Mouse (Mus musculus) erythroid progenitor cell, adult 5-6 weeks (primary cell): Measurements from ENCODE around the gene Snrpn. TPM values are rescaled to one million over a fixed set of nuclear protein-coding genes. Genes with fewer than 3 reads are reported as not detected.
"Not testable (repeated sequence)": the region's sequence is repeated elsewhere in the genome, so short reads cannot be mapped to it uniquely, and the experiment has no call there.

Experiments used
- ATAC-seq: replicated peaks from 2 replicates; pipeline ENCODE4 v1.8.0; 2016; ENCODE audit warnings: moderate number of reproducible peaks, mild to moderate bottlenecking, moderate TSS enrichment, inconsistent platforms; ENCODE audit not compliant: poor library complexity, low FRiP score, severe bottlenecking
- total RNA-seq, 2 experiments: library from RNA; stranded (forward) in 1 of 2; stranded (reverse) in 1 of 2; fragments of 150-400 nt in 1 of 2; fragments of 186-747, 209-891 nt in 1 of 2; gene quantifications; 2 replicates each; pipeline versions ENCODE4 v1.2.3 to v1.2.4; 2015 to 2017; ENCODE audit warnings: low replicate concordance in 2 of 2

The Snrpn gene
- total RNA-seq (2015; ENCODE audit: low replicate concordance) = not detected in 2 replicates
- total RNA-seq (2017; ENCODE audit: low replicate concordance) = not detected in 2 replicates

- ATAC-seq = no peak
These were observed at the start of gene Snrpn for GRCm38 (mm10) chr7:60139742-60140480. Gene Snrpn, minus strand, starts transcription at chr7:60140219.

- no peak for ATAC-seq
These were observed 30.5 kb upstream of the Snrpn start for GRCm38 (mm10) chr7:60170250-60171185.

GRCm38 (mm10) chr7:60125332-60125731, 14.7 kb downstream of the Snrpn start:
- no peak for ATAC-seq

- ATAC-seq = not testable (repeated sequence)
These were observed 16.9 kb downstream of the Snrpn start for GRCm38 (mm10) chr7:60123086-60123624.

GRCm38 (mm10) chr7:60122434-60123085, 17.5 kb downstream of the Snrpn start:
- no peak for ATAC-seq

GRCm38 (mm10) chr7:60097154-60097859, 42.7 kb downstream of the Snrpn start:
- ATAC-seq = no peak

- ATAC-seq = no peak
These were observed 63.7 kb downstream of the Snrpn start for GRCm38 (mm10) chr7:60076301-60076700.

- no peak for ATAC-seq
These were observed 92.4 kb downstream of the Snrpn start for GRCm38 (mm10) chr7:60047481-60048201.

GRCm38 (mm10) chr7:60013186-60013585, 126.8 kb downstream of the Snrpn start:
- no peak for ATAC-seq

GRCm38 (mm10) chr7:60007727-60008360, 132.2 kb downstream of the Snrpn start:
- ATAC-seq = no peak

GRCm38 (mm10) chr7:60006262-60006661, 133.8 kb downstream of the Snrpn start:
- ATAC-seq = no peak

- no peak for ATAC-seq
These were observed 135.3 kb downstream of the Snrpn start, which contains the start of the genes Snurf and Gm38393 for GRCm38 (mm10) chr7:60004606-60005330. Gene Snurf, minus strand, starts transcription at chr7:60005049. Gene Gm38393, minus strand, starts transcription at chr7:60005064.

- no peak for ATAC-seq
These were observed 136.0 kb downstream of the Snrpn start for GRCm38 (mm10) chr7:60003921-60004605.

GRCm38 (mm10) chr7:60003006-60003865, 136.8 kb downstream of the Snrpn start:
- ATAC-seq = no peak

GRCm38 (mm10) chr7:59978646-59979045, 161.4 kb downstream of the Snrpn start:
- no peak for ATAC-seq
